Mouse (Mus musculus) c-Kit-positive CD71-negative TER-119-negative erythroid progenitor cells, embryonic 14.5 days (primary cell): ENCODE data around the gene 9130213A22Rik.

Experiments used
- DNase-seq: peaks from one replicate; pipeline ENCODE4 v3.0.0-alpha.2; 2013; ENCODE audit warnings: low read depth

Gene 9130213A22Rik

DNA sequence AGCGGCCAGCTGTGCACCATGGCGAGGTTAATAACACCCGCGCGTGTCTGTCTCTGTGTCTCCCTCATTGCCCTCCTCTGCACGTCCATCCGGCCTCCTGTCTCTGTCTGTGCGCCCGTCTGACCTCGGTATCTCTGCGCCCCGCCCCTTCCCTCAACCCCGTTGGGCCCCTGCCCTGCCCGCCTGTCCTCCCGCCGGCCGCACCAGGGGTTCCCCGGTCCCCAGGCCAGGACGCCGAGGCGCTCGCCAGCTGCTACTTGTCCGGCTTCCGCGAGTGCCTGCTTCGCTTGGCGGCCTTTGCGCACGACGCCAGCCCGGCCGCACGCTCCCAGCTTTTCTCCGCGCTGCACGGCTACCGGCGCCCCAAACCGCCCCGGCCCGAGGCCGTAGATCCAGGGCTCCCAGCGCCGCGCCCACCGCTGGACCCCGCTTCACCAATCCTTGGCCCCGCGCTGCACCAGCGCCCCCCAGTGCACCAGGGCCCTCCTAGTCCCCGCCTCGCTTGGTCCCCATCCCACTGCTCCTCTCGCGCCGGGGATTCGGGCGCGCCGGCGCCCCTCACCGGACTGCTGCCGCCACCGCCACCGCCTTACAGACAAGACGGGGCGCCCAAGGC is at the start of gene 9130213A22Rik:
Gene 9130213A22Rik, minus strand, starts transcription at position 254 of the 616 bp plus-strand sequence.
- DNase-seq: peak; percentile 79

- DNase-seq: peak; percentile 22
Measured at GRCm38 (mm10) chr11:69171626-69172025, 49.2 kb upstream of the 9130213A22Rik start.

- no peak for DNase-seq
Measured at GRCm38 (mm10) chr11:69169313-69169712, 46.9 kb upstream of the 9130213A22Rik start.

- no peak for DNase-seq
Measured at GRCm38 (mm10) chr11:69156800-69157199, 34.4 kb upstream of the 9130213A22Rik start, which contains the start of gene Alox12b. Gene Alox12b (plus strand): TSS chr11:69156989.

- no peak for DNase-seq
Measured at GRCm38 (mm10) chr11:69155351-69155750, 33.0 kb upstream of the 9130213A22Rik start.

DNA sequence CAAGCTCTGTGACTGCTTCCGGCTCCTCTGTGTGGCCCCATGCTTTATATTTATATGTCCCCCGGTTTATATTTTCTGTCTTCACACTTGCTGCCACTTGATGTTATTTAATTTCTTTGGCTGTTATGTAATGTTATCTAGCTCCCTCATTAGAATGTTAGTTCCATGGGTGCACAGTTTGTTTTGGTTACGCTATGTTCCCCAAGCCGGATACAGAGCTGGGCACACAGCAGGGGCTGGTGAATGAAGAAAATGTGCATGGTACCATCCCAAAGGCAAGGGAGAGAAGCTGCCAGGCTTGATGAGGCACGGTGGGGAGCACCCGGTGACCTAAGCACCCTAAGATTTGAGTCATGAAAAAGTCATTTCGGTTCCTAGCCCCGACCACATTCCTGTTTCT is 31.4 kb upstream of the 9130213A22Rik start:
- no peak for DNase-seq

DNA sequence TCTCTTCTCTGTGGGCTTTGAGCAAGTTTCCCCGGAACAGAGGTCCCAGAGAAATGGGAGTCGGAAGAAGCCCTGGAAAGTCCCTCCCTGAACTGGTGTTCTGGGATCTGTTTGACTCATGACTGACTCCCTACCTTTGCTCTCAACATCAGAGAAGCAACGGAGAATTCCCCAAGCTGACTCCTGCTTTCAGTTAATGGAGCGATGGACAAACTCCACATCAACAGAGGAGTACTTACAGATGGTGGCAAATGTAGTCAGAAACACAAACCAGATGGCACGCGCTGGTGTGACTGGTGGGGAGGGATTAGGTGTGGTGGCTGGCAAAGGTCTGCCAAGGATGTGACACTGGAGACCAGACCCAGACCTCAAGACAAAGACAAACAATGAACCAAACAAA is 28.6 kb upstream of the 9130213A22Rik start:
- no peak for DNase-seq

DNA sequence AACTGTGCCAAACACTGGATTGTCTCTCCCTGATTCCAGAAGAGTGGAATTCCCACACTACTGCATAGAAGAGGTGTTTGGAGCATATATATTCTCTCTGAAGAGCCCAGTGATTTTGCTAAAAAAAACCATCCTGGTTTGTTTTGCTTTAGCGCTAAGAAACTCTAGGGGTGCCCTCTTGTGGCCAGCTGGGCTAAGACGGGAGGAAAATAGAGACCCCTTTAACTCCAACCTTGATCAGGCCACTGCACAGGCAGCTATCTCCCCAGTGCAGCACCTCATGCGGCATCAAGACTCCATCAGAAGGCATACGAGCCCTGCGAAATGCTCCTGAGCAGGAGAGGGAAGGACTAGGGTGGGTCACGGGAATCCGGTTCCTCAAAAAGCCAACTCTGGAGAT is 28.1 kb upstream of the 9130213A22Rik start:
- DNase-seq: peak; percentile 67

- no peak for DNase-seq
Measured at GRCm38 (mm10) chr11:69149728-69150127, 27.3 kb upstream of the 9130213A22Rik start.

- no peak for DNase-seq
Measured at GRCm38 (mm10) chr11:69148451-69148960, 26.1 kb upstream of the 9130213A22Rik start.

GRCm38 (mm10) chr11:69147546-69147945 is 25.2 kb upstream of the 9130213A22Rik start:
- no peak for DNase-seq

DNA sequence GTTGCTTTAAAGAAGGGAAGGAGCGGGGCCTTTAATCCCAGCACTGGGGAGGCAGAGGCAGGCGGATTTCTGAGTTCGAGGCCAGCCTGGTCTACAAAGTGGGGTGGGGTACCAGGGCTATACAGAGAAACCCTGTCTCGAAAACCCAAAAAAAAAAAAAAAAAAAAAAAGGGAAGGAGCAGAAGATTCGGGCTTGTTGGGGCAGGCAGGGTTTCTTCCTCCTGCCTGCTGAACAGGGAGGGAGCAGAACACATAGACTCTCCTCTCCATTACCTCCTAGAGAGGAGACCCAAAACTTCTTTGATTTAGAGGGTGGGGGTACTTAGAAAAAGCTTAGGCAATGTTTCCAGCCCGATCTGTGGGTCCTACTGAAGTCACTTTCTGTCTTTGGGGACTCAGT is 13.0 kb upstream of the 9130213A22Rik start:
- DNase-seq: no peak

DNA sequence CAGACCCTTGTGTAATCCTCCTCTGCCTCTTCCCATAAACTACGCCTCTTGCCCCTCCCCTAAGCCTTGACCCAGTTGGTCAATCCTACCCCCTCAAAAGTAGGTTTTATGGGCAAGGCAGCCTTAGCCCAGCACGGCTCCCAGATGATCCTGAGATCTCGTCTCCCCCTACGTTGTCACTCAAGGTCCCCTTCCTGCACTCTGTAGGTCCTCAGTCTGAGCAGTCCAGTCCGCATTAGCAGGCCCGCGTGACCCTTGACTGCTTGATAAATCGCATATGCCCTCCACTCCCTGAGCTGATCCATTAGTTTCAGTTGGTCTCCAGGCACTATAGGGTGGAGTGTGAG is 12.2 kb upstream of the 9130213A22Rik start:
- no peak for DNase-seq

DNA sequence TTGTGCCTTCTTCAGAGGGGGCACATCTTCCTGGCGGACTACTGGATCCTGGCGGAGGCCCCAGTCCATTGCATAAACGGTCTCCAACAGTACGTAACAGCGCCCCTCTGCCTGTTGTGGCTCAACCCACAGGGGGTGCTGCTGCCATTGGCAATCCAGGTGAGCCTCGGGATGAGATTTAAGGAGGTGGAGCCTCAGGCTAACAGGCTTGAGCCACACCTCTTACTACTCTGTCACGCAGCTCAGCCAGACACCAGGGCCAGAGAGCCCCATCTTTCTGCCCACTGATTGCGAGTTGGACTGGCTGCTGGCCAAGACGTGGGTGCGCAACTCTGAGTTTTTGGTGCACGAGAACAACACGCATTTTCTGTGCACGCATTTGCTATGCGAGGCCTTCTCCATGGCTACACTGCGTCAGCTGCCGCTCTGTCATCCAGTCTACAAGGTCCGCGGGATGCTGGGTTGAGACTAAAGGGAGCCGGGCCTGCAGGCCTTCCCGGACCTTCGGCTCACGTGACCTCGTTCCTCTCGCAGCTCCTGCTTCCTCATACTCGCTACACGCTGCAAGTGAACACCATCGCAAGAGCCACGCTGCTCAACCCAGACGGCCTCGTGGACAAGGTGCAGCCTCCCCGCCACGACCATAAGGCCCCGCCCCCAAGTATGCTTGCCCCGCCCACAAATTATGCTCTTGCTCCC is 11.7 kb upstream of the 9130213A22Rik start:
- no peak for DNase-seq

GRCm38 (mm10) chr11:69133566-69133922 is 11.2 kb upstream of the 9130213A22Rik start:
- DNase-seq: no peak

GRCm38 (mm10) chr11:69128426-69129122 is 6.2 kb upstream of the 9130213A22Rik start:
- DNase-seq: no peak

GRCm38 (mm10) chr11:69126706-69127095 is 4.3 kb upstream of the 9130213A22Rik start:
- DNase-seq: no peak

GRCm38 (mm10) chr11:69125919-69126705 is 3.7 kb upstream of the 9130213A22Rik start:
- DNase-seq: no peak

- no peak for DNase-seq
Measured at GRCm38 (mm10) chr11:69125852-69125918, 3.3 kb upstream of the 9130213A22Rik start, which contains the start of gene Aloxe3. Gene Aloxe3 (plus strand): TSS chr11:69125896.

DNA sequence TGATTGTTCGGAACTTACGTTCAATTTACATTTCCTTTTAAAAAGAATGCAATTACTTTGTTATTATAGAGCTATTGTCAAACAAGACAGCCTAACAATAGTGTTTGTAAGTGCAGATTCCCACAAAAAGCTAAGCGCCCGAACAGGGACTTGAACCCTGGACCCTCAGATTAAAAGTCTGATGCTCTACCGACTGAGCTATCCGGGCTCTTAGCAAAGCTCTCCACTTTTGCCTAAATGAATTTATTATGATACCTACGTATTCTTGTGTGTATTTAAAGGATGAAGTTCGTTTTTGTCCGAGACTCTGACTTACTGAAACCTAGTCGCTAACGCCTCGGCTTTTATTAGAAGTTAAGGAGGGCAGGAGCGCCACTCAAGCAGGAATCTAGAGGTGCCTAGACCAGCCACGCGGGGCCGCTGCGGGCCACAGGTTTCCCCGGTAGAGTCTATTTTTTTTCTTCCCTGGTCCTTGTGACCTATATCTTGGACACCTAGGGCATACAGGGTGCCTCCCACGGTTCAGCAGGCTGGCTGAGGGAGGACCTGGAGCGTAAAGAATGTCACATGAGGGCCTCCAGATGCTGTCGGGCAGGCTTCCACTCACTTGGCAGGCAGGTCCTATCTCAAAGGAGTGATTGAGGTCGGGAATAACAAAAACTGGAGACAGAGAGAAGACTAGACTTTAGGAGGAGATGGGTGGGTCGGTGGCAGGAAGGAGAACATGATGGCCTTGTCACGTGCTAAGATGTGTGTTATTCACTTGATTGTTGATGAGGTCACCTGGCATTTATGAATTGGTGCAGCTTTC is 2.9 kb upstream of the 9130213A22Rik start:
- peak; percentile 88 for DNase-seq

- peak; percentile 76 for DNase-seq
Measured at GRCm38 (mm10) chr11:69124498-69124847, 2.1 kb upstream of the 9130213A22Rik start.
